Mouse (Mus musculus): ENCODE data around the gene Gtf3a. TPM values are rescaled to one million over a fixed set of nuclear protein-coding genes. Genes with fewer than 3 reads are reported as not detected.
A peak's percentile ranks its signal among the peaks of the same experiment; 100 is the strongest.

The Gtf3a gene
- polyA plus RNA-seq, 1 experiment from 2014 or later: 102 TPM

- Histone ChIP-seq H3K27me3 (ENCODE audit: control insufficient read depth, insufficient read depth, low read length) (no peaks in the 10 kb centered on the region), H3K9me3 (ENCODE audit: control insufficient read depth, low read length) (no peaks in the 10 kb centered on the region), H3K36me3 (ENCODE audit: control insufficient read depth, insufficient read depth, low read length) (no peaks in the 10 kb centered on the region), H3K27ac (ENCODE audit: low read depth, low read length) (no peak overlapping the region), H3K4me2 (no peak overlapping the region), H3K9ac (ENCODE audit: low read length) (no peak overlapping the region), H3K4me1 (ENCODE audit: control insufficient read depth, insufficient read depth, low read length) (peaks cover 2% of the 10 kb centered on the region; the same call in 1 of the 2 replicates), H3K4me3 (ENCODE audit: low read depth, low read length) (no peak overlapping the region)
- DNase-seq (ENCODE audit: low spot score, missing footprints) (peak; percentile 85), ATAC-seq (ENCODE audit: low FRiP score) (no peak)
- WGBS: 50% methylated on average over 13 of the region's 13 CpGs
Measured at GRCm38 (mm10) chr5:146968695-146969393, 20.4 kb downstream of the Gtf3a start.

GRCm38 (mm10) chr5:146971776-146972561 lies 23.5 kb downstream of the Gtf3a start:
- Histone ChIP-seq H3K36me3 (ENCODE audit: control insufficient read depth, insufficient read depth, low read length) (no peaks in the 10 kb centered on the region), H3K9ac (ENCODE audit: low read length) (no peak overlapping the region), H3K4me1 (ENCODE audit: control insufficient read depth, insufficient read depth, low read length) (no peaks in the 10 kb centered on the region), H3K9me3 (ENCODE audit: control insufficient read depth, low read length) (no peaks in the 10 kb centered on the region), H3K27me3 (ENCODE audit: control insufficient read depth, insufficient read depth, low read length) (no peaks in the 10 kb centered on the region), H3K27ac (ENCODE audit: low read depth, low read length) (no peak overlapping the region), H3K4me3 (ENCODE audit: low read depth, low read length) (no peak overlapping the region), H3K4me2 (no peak overlapping the region)
- ATAC-seq (ENCODE audit: low FRiP score): no peak
- 70% methylated on average over 10 of the region's 10 CpGs for WGBS
- peak; percentile 17 for DNase-seq (ENCODE audit: low spot score, missing footprints)

GRCm38 (mm10) chr5:146973353-146973752 lies 24.9 kb downstream of the Gtf3a start:
- no peak overlapping the region for H3K4me3 ChIP-seq (ENCODE audit: low read depth, low read length)
- WGBS: 94% methylated on average over 9 of the region's 9 CpGs
- no peak overlapping the region for H3K27ac ChIP-seq (ENCODE audit: low read depth, low read length)
- ATAC-seq (ENCODE audit: low FRiP score) (no peak), DNase-seq (ENCODE audit: low spot score, missing footprints) (peak; percentile 37)
- no peaks in the 10 kb centered on the region for H3K9me3 ChIP-seq (ENCODE audit: control insufficient read depth, low read length)
- H3K4me2 ChIP-seq: no peak overlapping the region
- no peaks in the 10 kb centered on the region for H3K4me1 ChIP-seq (ENCODE audit: control insufficient read depth, insufficient read depth, low read length)
- no peaks in the 10 kb centered on the region for H3K27me3 ChIP-seq (ENCODE audit: control insufficient read depth, insufficient read depth, low read length)
- H3K36me3 ChIP-seq (ENCODE audit: control insufficient read depth, insufficient read depth, low read length): no peaks in the 10 kb centered on the region
- H3K9ac ChIP-seq (ENCODE audit: low read length): no peak overlapping the region

GRCm38 (mm10) chr5:146973858-146974780 lies 25.7 kb downstream of the Gtf3a start:
- Histone ChIP-seq H3K27ac (ENCODE audit: low read depth, low read length) (no peak overlapping the region), H3K36me3 (ENCODE audit: control insufficient read depth, insufficient read depth, low read length) (no peaks in the 10 kb centered on the region), H3K4me2 (no peak overlapping the region), H3K9me3 (ENCODE audit: control insufficient read depth, low read length) (no peaks in the 10 kb centered on the region), H3K4me1 (ENCODE audit: control insufficient read depth, insufficient read depth, low read length) (no peaks in the 10 kb centered on the region), H3K4me3 (ENCODE audit: low read depth, low read length) (no peak overlapping the region), H3K9ac (ENCODE audit: low read length) (no peak overlapping the region), H3K27me3 (ENCODE audit: control insufficient read depth, insufficient read depth, low read length) (no peaks in the 10 kb centered on the region)
- peak; percentile 47 for DNase-seq (ENCODE audit: low spot score, missing footprints)
- no peak for ATAC-seq (ENCODE audit: low FRiP score)
- 83% methylated on average over 25 of the region's 25 CpGs for WGBS

- DNase-seq (ENCODE audit: low spot score, missing footprints): peak; percentile 53
- no peak overlapping the region for H3K4me3 ChIP-seq (ENCODE audit: low read depth, low read length)
- no peak for ATAC-seq (ENCODE audit: low FRiP score)
- H3K4me2 ChIP-seq: no peak overlapping the region
- WGBS: 82% methylated on average over 13 of the region's 13 CpGs
- H3K36me3 ChIP-seq (ENCODE audit: control insufficient read depth, insufficient read depth, low read length): no peaks in the 10 kb centered on the region
- H3K9me3 ChIP-seq (ENCODE audit: control insufficient read depth, low read length): no peaks in the 10 kb centered on the region
- no peaks in the 10 kb centered on the region for H3K27me3 ChIP-seq (ENCODE audit: control insufficient read depth, insufficient read depth, low read length)
- H3K4me1 ChIP-seq (ENCODE audit: control insufficient read depth, insufficient read depth, low read length): no peaks in the 10 kb centered on the region
- H3K9ac ChIP-seq (ENCODE audit: low read length): no peak overlapping the region
- no peak overlapping the region for H3K27ac ChIP-seq (ENCODE audit: low read depth, low read length)
Measured at GRCm38 (mm10) chr5:146974781-146975123, 26.3 kb downstream of the Gtf3a start.

- Histone ChIP-seq H3K9ac (ENCODE audit: low read length) (no peak overlapping the region), H3K4me2 (no peak overlapping the region), H3K4me1 (ENCODE audit: control insufficient read depth, insufficient read depth, low read length) (no peaks in the 10 kb centered on the region), H3K27ac (ENCODE audit: low read depth, low read length) (no peak overlapping the region), H3K36me3 (ENCODE audit: control insufficient read depth, insufficient read depth, low read length) (no peaks in the 10 kb centered on the region), H3K27me3 (ENCODE audit: control insufficient read depth, insufficient read depth, low read length) (peaks cover 3% of the 10 kb centered on the region; the same call in 1 of the 2 replicates), H3K9me3 (ENCODE audit: control insufficient read depth, low read length) (no peaks in the 10 kb centered on the region), H3K4me3 (ENCODE audit: low read depth, low read length) (no peak overlapping the region)
- ATAC-seq (ENCODE audit: low FRiP score) (no peak), DNase-seq (ENCODE audit: low spot score, missing footprints) (no peak)
- 85% methylated on average over 6 of the region's 6 CpGs for WGBS
Measured at GRCm38 (mm10) chr5:146981376-146981775, 32.9 kb downstream of the Gtf3a start.

GRCm38 (mm10) chr5:146983216-146983615 lies 34.8 kb downstream of the Gtf3a start:
- no peaks in the 10 kb centered on the region for H3K36me3 ChIP-seq (ENCODE audit: control insufficient read depth, insufficient read depth, low read length)
- no peak overlapping the region for H3K9ac ChIP-seq (ENCODE audit: low read length)
- ATAC-seq (ENCODE audit: low FRiP score) (peak; percentile 58), DNase-seq (ENCODE audit: low spot score, missing footprints) (peak; percentile 91)
- peaks cover 3% of the 10 kb centered on the region; the same call in 1 of the 2 replicates for H3K27me3 ChIP-seq (ENCODE audit: control insufficient read depth, insufficient read depth, low read length)
- WGBS: 13% methylated on average over 8 of the region's 8 CpGs
- no peaks in the 10 kb centered on the region for H3K4me1 ChIP-seq (ENCODE audit: control insufficient read depth, insufficient read depth, low read length)
- no peaks in the 10 kb centered on the region for H3K9me3 ChIP-seq (ENCODE audit: control insufficient read depth, low read length)
- no peak overlapping the region for H3K4me3 ChIP-seq (ENCODE audit: low read depth, low read length)
- H3K4me2 ChIP-seq: no peak overlapping the region
- H3K27ac ChIP-seq (ENCODE audit: low read depth, low read length): no peak overlapping the region

- no peaks in the 10 kb centered on the region for H3K4me1 ChIP-seq (ENCODE audit: control insufficient read depth, insufficient read depth, low read length)
- peaks cover 3% of the 10 kb centered on the region; the same call in 1 of the 2 replicates for H3K27me3 ChIP-seq (ENCODE audit: control insufficient read depth, insufficient read depth, low read length)
- ATAC-seq (ENCODE audit: low FRiP score): no peak
- no peaks in the 10 kb centered on the region for H3K9me3 ChIP-seq (ENCODE audit: control insufficient read depth, low read length)
- no peak for DNase-seq (ENCODE audit: low spot score, missing footprints)
- 75% methylated on average over 21 of the region's 21 CpGs for WGBS
- H3K27ac ChIP-seq (ENCODE audit: low read depth, low read length): no peak overlapping the region
- no peak overlapping the region for H3K4me3 ChIP-seq (ENCODE audit: low read depth, low read length)
- no peak overlapping the region for H3K4me2 ChIP-seq
- no peaks in the 10 kb centered on the region for H3K36me3 ChIP-seq (ENCODE audit: control insufficient read depth, insufficient read depth, low read length)
- no peak overlapping the region for H3K9ac ChIP-seq (ENCODE audit: low read length)
Measured at GRCm38 (mm10) chr5:146985725-146986433, 37.4 kb downstream of the Gtf3a start.

Data from midbrain, embryonic 11.5 days (tissue).